7 mouse cellular contexts compared by ENCODE assay signal in the genomic region with DNA sequence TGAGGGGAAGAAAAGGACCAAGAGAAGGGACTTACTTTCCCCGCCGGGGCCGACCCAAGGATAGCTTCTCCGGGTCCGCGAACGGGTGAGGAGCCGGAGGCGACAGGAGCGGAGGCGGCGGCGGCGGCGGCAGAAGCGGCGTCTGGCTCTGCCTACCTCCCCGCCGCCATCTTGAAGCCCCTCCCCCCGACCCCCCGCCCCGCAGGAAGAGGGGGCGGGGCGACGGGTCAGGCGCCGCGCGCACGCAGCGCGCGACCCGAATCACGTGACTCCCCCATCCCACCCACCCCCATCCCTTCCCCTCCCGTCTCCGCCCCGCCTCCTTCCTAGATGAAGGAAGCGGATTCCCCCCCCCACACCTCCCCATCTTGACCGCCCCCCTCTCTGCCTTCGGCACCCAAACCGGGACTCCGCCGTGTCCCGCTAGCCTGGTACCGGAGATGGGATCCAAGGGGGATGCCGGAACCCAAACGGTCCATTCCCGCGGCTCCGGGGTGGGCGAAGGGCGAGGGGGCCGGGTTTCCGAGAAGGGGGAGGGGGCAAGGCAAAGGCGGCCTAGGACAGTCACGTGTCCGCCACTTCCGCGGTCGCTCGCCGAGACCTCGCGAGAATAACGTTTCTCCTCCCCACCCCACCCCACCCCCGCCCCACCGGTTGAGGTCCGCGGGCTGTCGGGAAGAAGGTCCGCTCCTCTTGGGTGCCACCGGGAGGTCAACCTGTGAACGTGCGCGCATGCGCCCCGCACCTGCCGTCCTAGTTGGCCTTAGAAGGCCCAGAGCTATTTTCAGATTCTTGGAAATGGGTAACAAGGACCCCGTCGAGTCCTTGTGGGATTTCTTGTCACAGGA. TPM values are rescaled to one million over a fixed set of nuclear protein-coding genes. Genes with fewer than 3 reads are reported as not detected.
A peak's percentile ranks its signal among the peaks of the same experiment; 100 is the strongest.
DNase-seq lines count a peak whose midpoint lies in the region; ATAC-seq and TF ChIP-seq lines count a peak whose summit lies in the region.

Gene Sbno1, minus strand, starts transcription at position 590 of the 848 bp plus-strand sequence.

- DNase-seq in adrenal gland, postnatal 25 days: peak; percentile 94
- DNase-seq in heart, adult 18-20 months: peak; percentile 94 to 95
- DNase-seq in kidney, adult 2 months: peak; percentile 97
- DNase-seq in spleen, postnatal 10 days (ENCODE audit: low spot score in 2 of 2): peak; percentile 84 to 95

- no peak for TF ChIP-seq CTCF in kidney, adult 2 months (conservative IDR thresholded peaks at IDR 0.05; ENCODE audit: insufficient read depth, insufficient read length, low read depth, low read length)

- TF ChIP-seq POLR2A in kidney, adult 2 months (IDR thresholded peaks at IDR 0.05; ENCODE audit: low read depth, low read length): no peak

- H3K4me1 ChIP-seq in embryonic facial prominence, embryonic 12.5 days: peaks cover 6% of the 10 kb centered on the region
- peaks cover 8% of the 10 kb centered on the region; the same call in 1 of the 2 replicates for H3K4me1 ChIP-seq in kidney, adult 2 months (ENCODE audit: control insufficient read depth, insufficient read depth, low read length)
- H3K4me1 ChIP-seq in limb, embryonic 13.5 days: peaks cover 8% of the 10 kb centered on the region
- H3K4me1 ChIP-seq in midbrain, embryonic 16.5 days (ENCODE audit: control insufficient read depth, insufficient read depth, low read length): peaks cover 10% of the 10 kb centered on the region

- WGBS in embryonic facial prominence, embryonic 12.5 days: under 1% methylated on average over 56 of the region's 81 CpGs
- under 1% methylated on average over 72 of the region's 81 CpGs for WGBS in kidney, adult 2 months
- under 1% methylated on average over 52 of the region's 81 CpGs for WGBS in limb, embryonic 13.5 days
- under 1% methylated on average over 44 of the region's 81 CpGs for WGBS in midbrain, embryonic 16.5 days

- H3K27me3 ChIP-seq in embryonic facial prominence, embryonic 12.5 days: no peaks in the 10 kb centered on the region
- H3K27me3 ChIP-seq in kidney, adult 2 months (replicated peaks; ENCODE audit: control insufficient read depth, insufficient read depth, low read length): no peaks in the 10 kb centered on the region
- H3K27me3 ChIP-seq in limb, embryonic 13.5 days: no peaks in the 10 kb centered on the region
- no peaks in the 10 kb centered on the region for H3K27me3 ChIP-seq in midbrain, embryonic 16.5 days (ENCODE audit: control insufficient read depth, insufficient read depth, low read depth, low read length)

- H3K9me3 ChIP-seq in embryonic facial prominence, embryonic 12.5 days: no peaks in the 10 kb centered on the region
- no peaks in the 10 kb centered on the region for H3K9me3 ChIP-seq in limb, embryonic 13.5 days
- no peaks in the 10 kb centered on the region for H3K9me3 ChIP-seq in midbrain, embryonic 16.5 days (replicated peaks; ENCODE audit: control insufficient read depth, low read length, poor library complexity, severe bottlenecking)

- H3K27ac ChIP-seq in embryonic facial prominence, embryonic 12.5 days: peak within 1 kb of the TSS; percentile 86
- H3K27ac ChIP-seq in kidney, adult 2 months (ENCODE audit: insufficient read depth, low read depth, low read length): peak within 1 kb of the TSS; percentile 95
- H3K27ac ChIP-seq in limb, embryonic 13.5 days: peak within 1 kb of the TSS; percentile 77
- peak within 1 kb of the TSS; percentile 93 for H3K27ac ChIP-seq in midbrain, embryonic 16.5 days (ENCODE audit: low read length)

- H3K4me2 ChIP-seq in embryonic facial prominence, embryonic 12.5 days (replicated peaks): peak within 1 kb of the TSS; percentile 91
- H3K4me2 ChIP-seq in limb, embryonic 13.5 days (replicated peaks): peak within 1 kb of the TSS; percentile 96
- H3K4me2 ChIP-seq in midbrain, embryonic 16.5 days (ENCODE audit: low read length): peak within 1 kb of the TSS; percentile 93

- H3K4me3 ChIP-seq in embryonic facial prominence, embryonic 12.5 days: peak within 1 kb of the TSS; percentile 100
- H3K4me3 ChIP-seq in kidney, adult 2 months (ENCODE audit: insufficient read depth, low read depth, low read length): peak within 1 kb of the TSS; percentile 96
- peak within 1 kb of the TSS; percentile 98 for H3K4me3 ChIP-seq in limb, embryonic 13.5 days
- peak within 1 kb of the TSS; percentile 97 for H3K4me3 ChIP-seq in midbrain, embryonic 16.5 days (ENCODE audit: low read depth, low read length)

- peak; percentile 78 for ATAC-seq in embryonic facial prominence, embryonic 12.5 days (ENCODE audit: insufficient number of reproducible peaks, insufficient read depth, low FRiP score, low TSS enrichment)
- ATAC-seq in limb, embryonic 13.5 days (ENCODE audit: low FRiP score, low read depth): peak; percentile 96
- peak; percentile 92 for ATAC-seq in midbrain, embryonic 16.5 days

- H3K36me3 ChIP-seq in embryonic facial prominence, embryonic 12.5 days: peaks cover 8% of the 10 kb centered on the region
- H3K36me3 ChIP-seq in kidney, adult 2 months (ENCODE audit: control insufficient read depth, insufficient read depth, low read length): no peaks in the 10 kb centered on the region
- H3K36me3 ChIP-seq in limb, embryonic 13.5 days: 0 out of 2 replicates have a peak, but pooled peaks cover 7% of the 10 kb centered on the region
- no peaks in the 10 kb centered on the region for H3K36me3 ChIP-seq in midbrain, embryonic 16.5 days (ENCODE audit: control insufficient read depth, insufficient read depth, low read length)

- H3K9ac ChIP-seq in embryonic facial prominence, embryonic 12.5 days: peak within 1 kb of the TSS; percentile 97
- H3K9ac ChIP-seq in limb, embryonic 13.5 days: peak within 1 kb of the TSS; percentile 96
- H3K9ac ChIP-seq in midbrain, embryonic 16.5 days (ENCODE audit: low read depth, low read length): peak within 1 kb of the TSS; percentile 95

RNA-seq across cellular contexts. Expression of gene Sbno1, which starts in this region (rescaled TPM):
- total RNA-seq in adrenal gland, postnatal 25 days (2021): 91.4 and 104 TPM in 2 replicates
- polyA plus RNA-seq in embryonic facial prominence, embryonic 12.5 days (2016; fragmentation: Nextera tagmentation; extraction: Ambion mirVana): 94.4 and 94.7 TPM in 2 replicates
- total RNA-seq in heart, adult 18-20 months (2021): 10 to 100 TPM; 61.1 to 66.0 TPM
- 16.7 and 20.8 TPM in 2 replicates for polyA plus RNA-seq in kidney, adult 2 months (2012; rRNA removed)
- polyA plus RNA-seq in limb, embryonic 13.5 days (2015; fragmentation: Nextera tagmentation; extraction: Ambion mirVana): 102 and 104 TPM in 2 replicates
- 94.5 and 113 TPM in 2 replicates for polyA plus RNA-seq in midbrain, embryonic 16.5 days (2015; fragmentation: Nextera tagmentation; extraction: Ambion mirVana)

Comparison
In these comparisons a context has a peak if more than half of its experiments do, and no peak if none do; other contexts are left out.
1. Peak in every context shown above with its lines: DNase-seq, ATAC-seq, H3K4me3 ChIP-seq and H3K27ac ChIP-seq.